Mouse (Mus musculus) neural tube, embryonic 13.5 days (tissue): ENCODE results near the gene Upk3a. TPM values are rescaled to one million over a fixed set of nuclear protein-coding genes. Genes with fewer than 3 reads are reported as not detected.

Experiments used
- ATAC-seq: fragments of 200-750 bp; cut with Nextera tagmentation; 2 replicates; pipeline ENCODE4 v1.8.0; 2017; ENCODE audit warnings: low read depth, mild to moderate bottlenecking, moderate TSS enrichment, moderate library complexity
- H3K27ac ChIP-seq: fragments of 300-500 bp; sonication (generic); replicated peaks from 2 replicates; pipeline ENCODE4 v1.5.1; 2015; ENCODE audit warnings: moderate library complexity, mild to moderate bottlenecking, inconsistent platforms
- H3K27me3 ChIP-seq: fragments of 300-500 bp; sonication (generic); 2 replicates; pipeline ENCODE4 v1.6.1; 2015; ENCODE audit warnings: mild to moderate bottlenecking, inconsistent platforms
- H3K36me3 ChIP-seq: fragments of 300-500 bp; sonication (generic); 2 replicates; pipeline ENCODE4 v1.6.1; 2015; ENCODE audit warnings: mild to moderate bottlenecking, inconsistent platforms
- H3K4me1 ChIP-seq: fragments of 300-500 bp; sonication (generic); replicated peaks from 2 replicates; pipeline ENCODE4 v1.6.1; 2015; ENCODE audit warnings: inconsistent platforms
- H3K4me2 ChIP-seq: fragments of 300-500 bp; sonication (generic); 2 replicates; pipeline ENCODE4 v1.6.1; 2015; ENCODE audit warnings: inconsistent platforms, mild to moderate bottlenecking, moderate library complexity
- H3K4me3 ChIP-seq: fragments of 300-500 bp; sonication (generic); 2 replicates; pipeline ENCODE4 v1.5.1; 2015; ENCODE audit warnings: mild to moderate bottlenecking, inconsistent platforms
- H3K9ac ChIP-seq: fragments of 300-500 bp; sonication (generic); 2 replicates; pipeline ENCODE4 v1.6.1; 2015; ENCODE audit warnings: moderate library complexity, mild to moderate bottlenecking, inconsistent platforms
- H3K9me3 ChIP-seq: fragments of 300-500 bp; sonication (generic); 2 replicates; pipeline ENCODE4 v1.6.1; 2016; ENCODE audit warnings: inconsistent platforms
- WGBS: fragments of 180-500 bp; shearing (Covaris S2); methylation state at CpG from one replicate; pipeline ENCODE4 v1.1.7; 2015; 5-methylcytosine and 5-hydroxymethylcytosine counted together
- polyA plus RNA-seq: library from polyadenylated mRNA; unstranded; fragments of >200 nt; fragmentation: Nextera tagmentation; extraction: Ambion mirVana; gene quantifications from 2 replicates; pipeline ENCODE4 v1.2.1, GENCODE M21; 2015

The Upk3a gene
- polyA plus RNA-seq = 0.59 and 0.65 TPM in 2 replicates

GRCm38 (mm10) chr15:85016951-85017664 is at the start of gene Upk3a:
Upk3a (plus strand) TSS chr15:85017141.
- Histone ChIP-seq H3K4me1 (peaks cover 17% of the 10 kb centered on the region), H3K27ac (no peak within 1 kb of the TSS), H3K9me3 (no peaks in the 10 kb centered on the region), H3K4me2 (peak within 1 kb of the TSS; percentile 44), H3K9ac (no peak within 1 kb of the TSS), H3K36me3 (no peaks in the 10 kb centered on the region), H3K27me3 (peaks cover 17% of the 10 kb centered on the region; the same call in 1 of the 2 replicates), H3K4me3 (no peak within 1 kb of the TSS)
- WGBS = 9% methylated on average over 21 of the region's 21 CpGs
- ATAC-seq = 0 out of 2 replicates have a peak, but pooled peaks have one; percentile 36

GRCm38 (mm10) chr15:84968534-84968933 is 48.4 kb upstream of the Upk3a start:
- H3K9ac ChIP-seq = no peak overlapping the region
- no peak overlapping the region for H3K4me3 ChIP-seq
- WGBS = 92% methylated on average over 4 of the region's 4 CpGs
- ATAC-seq = no peak
- no peaks in the 10 kb centered on the region for H3K9me3 ChIP-seq
- H3K4me2 ChIP-seq = no peak overlapping the region
- H3K36me3 ChIP-seq = peaks cover 12% of the 10 kb centered on the region; the same call in 1 of the 2 replicates
- no peak overlapping the region for H3K27ac ChIP-seq
- peaks cover 30% of the 10 kb centered on the region for H3K4me1 ChIP-seq
- no peaks in the 10 kb centered on the region for H3K27me3 ChIP-seq

GRCm38 (mm10) chr15:84972860-84973543 is 43.9 kb upstream of the Upk3a start:
- H3K36me3 ChIP-seq = peaks cover 12% of the 10 kb centered on the region; the same call in 1 of the 2 replicates
- H3K4me1 ChIP-seq = peaks cover 46% of the 10 kb centered on the region
- H3K27me3 ChIP-seq = no peaks in the 10 kb centered on the region
- H3K27ac ChIP-seq = no peak overlapping the region
- no peak overlapping the region for H3K4me3 ChIP-seq
- no peak overlapping the region for H3K4me2 ChIP-seq
- 40% methylated on average over 8 of the region's 8 CpGs for WGBS
- no peaks in the 10 kb centered on the region for H3K9me3 ChIP-seq
- 0 out of 2 replicates have a peak, but pooled peaks have one; percentile 37 for ATAC-seq
- peak overlapping the region; percentile 12; the same call in 1 of the 2 replicates for H3K9ac ChIP-seq

- Histone ChIP-seq H3K36me3 (peaks cover 12% of the 10 kb centered on the region; the same call in 1 of the 2 replicates), H3K4me2 (no peak overlapping the region), H3K9ac (0 out of 2 replicates have a peak overlapping the region, but pooled peaks have one; percentile 12), H3K27me3 (no peaks in the 10 kb centered on the region), H3K27ac (no peak overlapping the region), H3K4me3 (no peak overlapping the region), H3K4me1 (peaks cover 46% of the 10 kb centered on the region), H3K9me3 (no peaks in the 10 kb centered on the region)
- ATAC-seq = 0 out of 2 replicates have a peak, but pooled peaks have one; percentile 19
- 9% methylated on average over 3 of the region's 3 CpGs for WGBS
Measured at GRCm38 (mm10) chr15:84973544-84973871, 43.4 kb upstream of the Upk3a start.

GRCm38 (mm10) chr15:84975729-84976128 is 41.2 kb upstream of the Upk3a start:
- Histone ChIP-seq H3K9ac (no peak overlapping the region), H3K4me2 (no peak overlapping the region), H3K27ac (no peak overlapping the region), H3K4me3 (no peak overlapping the region), H3K27me3 (no peaks in the 10 kb centered on the region), H3K4me1 (peaks cover 46% of the 10 kb centered on the region), H3K36me3 (no peaks in the 10 kb centered on the region), H3K9me3 (no peaks in the 10 kb centered on the region)
- 35% methylated on average over 4 of the region's 4 CpGs for WGBS
- no peak for ATAC-seq

GRCm38 (mm10) chr15:84981609-84982313 is 35.2 kb upstream of the Upk3a start:
- no peaks in the 10 kb centered on the region for H3K9me3 ChIP-seq
- H3K27me3 ChIP-seq = no peaks in the 10 kb centered on the region
- 83% methylated on average over 9 of the region's 9 CpGs for WGBS
- 0 out of 2 replicates have a peak, but pooled peaks cover 7% of the 10 kb centered on the region for H3K36me3 ChIP-seq
- H3K4me1 ChIP-seq = peaks cover 41% of the 10 kb centered on the region
- no peak overlapping the region for H3K27ac ChIP-seq
- no peak overlapping the region for H3K4me2 ChIP-seq
- H3K4me3 ChIP-seq = no peak overlapping the region
- no peak overlapping the region for H3K9ac ChIP-seq
- no peak for ATAC-seq

- no peak overlapping the region for H3K27ac ChIP-seq
- no peak overlapping the region for H3K9ac ChIP-seq
- WGBS = 84% methylated on average over 3 of the region's 3 CpGs
- no peak overlapping the region for H3K4me3 ChIP-seq
- no peaks in the 10 kb centered on the region for H3K9me3 ChIP-seq
- 0 out of 2 replicates have a peak, but pooled peaks cover 7% of the 10 kb centered on the region for H3K36me3 ChIP-seq
- H3K27me3 ChIP-seq = no peaks in the 10 kb centered on the region
- H3K4me1 ChIP-seq = peaks cover 43% of the 10 kb centered on the region
- no peak overlapping the region for H3K4me2 ChIP-seq
- no peak for ATAC-seq
Measured at GRCm38 (mm10) chr15:84982888-84983287, 34.1 kb upstream of the Upk3a start.

- H3K4me3 ChIP-seq = no peak overlapping the region
- no peak for ATAC-seq
- H3K27me3 ChIP-seq = 0 out of 2 replicates have a peak, but pooled peaks cover under 1% of the 10 kb centered on the region
- peaks cover 49% of the 10 kb centered on the region for H3K4me1 ChIP-seq
- H3K9me3 ChIP-seq = no peaks in the 10 kb centered on the region
- no peak overlapping the region for H3K9ac ChIP-seq
- no peak overlapping the region for H3K27ac ChIP-seq
- H3K36me3 ChIP-seq = 0 out of 2 replicates have a peak, but pooled peaks cover 7% of the 10 kb centered on the region
- 83% methylated on average over 7 of the region's 7 CpGs for WGBS
- H3K4me2 ChIP-seq = no peak overlapping the region
Measured at GRCm38 (mm10) chr15:84983721-84984120, 33.2 kb upstream of the Upk3a start.

- no peak overlapping the region for H3K27ac ChIP-seq
- ATAC-seq = no peak
- peak overlapping the region; percentile 77 for H3K4me2 ChIP-seq
- peaks cover 10% of the 10 kb centered on the region; the same call in 1 of the 2 replicates for H3K27me3 ChIP-seq
- 89% methylated on average over 12 of the region's 12 CpGs for WGBS
- peak overlapping the region; percentile 90 for H3K9ac ChIP-seq
- no peaks in the 10 kb centered on the region for H3K9me3 ChIP-seq
- 0 out of 2 replicates have a peak, but pooled peaks cover 7% of the 10 kb centered on the region for H3K36me3 ChIP-seq
- peak overlapping the region; percentile 70 for H3K4me3 ChIP-seq
- H3K4me1 ChIP-seq = peaks cover 52% of the 10 kb centered on the region
Measured at GRCm38 (mm10) chr15:84985516-84986160, 31.3 kb upstream of the Upk3a start.

GRCm38 (mm10) chr15:84986171-84987019 is 30.5 kb upstream of the Upk3a start:
- Histone ChIP-seq H3K4me1 (peaks cover 52% of the 10 kb centered on the region), H3K4me2 (peak overlapping the region; percentile 77), H3K9me3 (no peaks in the 10 kb centered on the region), H3K9ac (peak overlapping the region; percentile 90), H3K36me3 (0 out of 2 replicates have a peak, but pooled peaks cover 7% of the 10 kb centered on the region), H3K27ac (no peak overlapping the region), H3K4me3 (peak overlapping the region; percentile 70), H3K27me3 (peaks cover 10% of the 10 kb centered on the region; the same call in 1 of the 2 replicates)
- WGBS = 71% methylated on average over 4 of the region's 4 CpGs
- no peak for ATAC-seq
